Mouse (Mus musculus) hindbrain, embryonic 13.5 days (tissue): ENCODE results near the gene Zfp952. TPM values are rescaled to one million over a fixed set of nuclear protein-coding genes. Genes with fewer than 3 reads are reported as not detected.
A peak's percentile ranks its signal among the peaks of the same experiment; 100 is the strongest.

Source experiments
- ATAC-seq: fragments of 200-750 bp; cut with Nextera tagmentation; 2 replicates; pipeline ENCODE4 v1.8.0; 2017; ENCODE audit warnings: moderate TSS enrichment; ENCODE audit not compliant: low FRiP score
- H3K27ac ChIP-seq: fragments of 300-500 bp; sonication (generic); 2 replicates; pipeline ENCODE4 v1.5.1; 2015; ENCODE audit warnings: inconsistent platforms, mild to moderate bottlenecking, moderate library complexity
- H3K27me3 ChIP-seq: fragments of 300-500 bp; sonication (generic); 2 replicates; pipeline ENCODE4 v1.6.1; 2015; ENCODE audit warnings: mild to moderate bottlenecking, inconsistent platforms
- H3K36me3 ChIP-seq: fragments of 300-500 bp; sonication (generic); 2 replicates; pipeline ENCODE4 v1.6.1; 2015; ENCODE audit warnings: mild to moderate bottlenecking, inconsistent platforms
- H3K4me1 ChIP-seq: fragments of 300-500 bp; sonication (generic); replicated peaks from 2 replicates; pipeline ENCODE4 v1.6.1; 2015; ENCODE audit warnings: inconsistent platforms
- H3K4me2 ChIP-seq: fragments of 300-500 bp; sonication (generic); 2 replicates; pipeline ENCODE4 v1.6.1; 2015; ENCODE audit warnings: inconsistent platforms, mild to moderate bottlenecking, moderate library complexity
- H3K4me3 ChIP-seq: fragments of 300-500 bp; sonication (generic); 2 replicates; pipeline ENCODE4 v1.5.1; 2015; ENCODE audit warnings: mild to moderate bottlenecking, inconsistent platforms
- H3K9ac ChIP-seq: fragments of 300-500 bp; sonication (generic); 2 replicates; pipeline ENCODE4 v1.6.1; 2015; ENCODE audit warnings: mild to moderate bottlenecking, inconsistent platforms
- H3K9me3 ChIP-seq: fragments of 300-500 bp; sonication (generic); 2 replicates; pipeline ENCODE4 v1.6.1; 2016; ENCODE audit warnings: inconsistent platforms
- WGBS: fragments of 180-500 bp; shearing (Covaris S2); methylation state at CpG from one replicate; pipeline ENCODE4 v1.1.7; 2015; 5-methylcytosine and 5-hydroxymethylcytosine counted together
- polyA plus RNA-seq: library from polyadenylated mRNA; unstranded; fragments of >200 nt; fragmentation: Nextera tagmentation; extraction: Ambion mirVana; gene quantifications from 2 replicates; pipeline ENCODE4 v1.2.1, GENCODE M21; 2015

Zfp952 gene
- polyA plus RNA-seq, result 19.8 and 22.7 TPM in 2 replicates

- Histone ChIP-seq H3K4me3 (peak within 1 kb of the TSS; percentile 68), H3K9ac (peak within 1 kb of the TSS; percentile 85), H3K27ac (peak within 1 kb of the TSS; percentile 81), H3K27me3 (no peaks in the 10 kb centered on the region), H3K9me3 (no peaks in the 10 kb centered on the region), H3K4me1 (peaks cover 21% of the 10 kb centered on the region), H3K4me2 (peak within 1 kb of the TSS; percentile 86), H3K36me3 (peaks cover 25% of the 10 kb centered on the region)
- ATAC-seq, result peak; percentile 98
- under 1% methylated on average over 21 of the region's 21 CpGs for WGBS
Observed at GRCm38 (mm10) chr17:32992699-32993474, at the start of gene Zfp952. TSS of gene Zfp952 (plus strand) at chr17:32993129.

GRCm38 (mm10) chr17:32943661-32944060 lies 49.3 kb upstream of the Zfp952 start:
- H3K27me3 ChIP-seq, result no peaks in the 10 kb centered on the region

GRCm38 (mm10) chr17:32944402-32945035 lies 48.4 kb upstream of the Zfp952 start:
- Histone ChIP-seq H3K4me2 (no peak overlapping the region), H3K9me3 (no peaks in the 10 kb centered on the region), H3K36me3 (no peaks in the 10 kb centered on the region), H3K27me3 (no peaks in the 10 kb centered on the region), H3K4me1 (peaks cover 14% of the 10 kb centered on the region; the same call in 1 of the 2 replicates), H3K27ac (no peak overlapping the region), H3K9ac (no peak overlapping the region), H3K4me3 (no peak overlapping the region)
- no peak for ATAC-seq
- 70% methylated on average over 3 of the region's 3 CpGs for WGBS

More at GRCm38 (mm10) chr17:32943661-32944060, 49.3 kb upstream of the Zfp952 start:
- peaks cover 14% of the 10 kb centered on the region; the same call in 1 of the 2 replicates for H3K4me1 ChIP-seq
- 89% methylated on average over 3 of the region's 3 CpGs for WGBS
- no peak overlapping the region for H3K4me2 ChIP-seq
- H3K27ac ChIP-seq, result no peak overlapping the region
- no peak overlapping the region for H3K9ac ChIP-seq
- H3K9me3 ChIP-seq, result no peaks in the 10 kb centered on the region
- no peaks in the 10 kb centered on the region for H3K36me3 ChIP-seq
- no peak for ATAC-seq
- H3K4me3 ChIP-seq, result no peak overlapping the region

- H3K4me2 ChIP-seq, result peak overlapping the region; percentile 61
- peaks cover 14% of the 10 kb centered on the region; the same call in 1 of the 2 replicates for H3K4me1 ChIP-seq
- ATAC-seq, result no peak
- H3K9ac ChIP-seq, result peak overlapping the region; percentile 67
- 68% methylated on average over 9 of the region's 9 CpGs for WGBS
- no peak overlapping the region for H3K27ac ChIP-seq
- H3K4me3 ChIP-seq, result peak overlapping the region; percentile 43
- H3K36me3 ChIP-seq, result no peaks in the 10 kb centered on the region
- no peaks in the 10 kb centered on the region for H3K27me3 ChIP-seq
- no peaks in the 10 kb centered on the region for H3K9me3 ChIP-seq
Observed at GRCm38 (mm10) chr17:32946716-32947115, 46.2 kb upstream of the Zfp952 start.

GRCm38 (mm10) chr17:32947215-32947914 lies 45.6 kb upstream of the Zfp952 start, which contains the start of gene Cyp4f13:
TSS of gene Cyp4f13 (minus strand) at chr17:32947402.
- H3K9me3 ChIP-seq, result no peaks in the 10 kb centered on the region
- H3K27ac ChIP-seq, result peak within 1 kb of the TSS; percentile 53
- ATAC-seq, result peak; percentile 96
- no peaks in the 10 kb centered on the region for H3K27me3 ChIP-seq
- no peaks in the 10 kb centered on the region for H3K36me3 ChIP-seq
- H3K4me1 ChIP-seq, result peaks cover 14% of the 10 kb centered on the region; the same call in 1 of the 2 replicates
- WGBS, result 52% methylated on average over 12 of the region's 12 CpGs
- H3K4me2 ChIP-seq, result peak within 1 kb of the TSS; percentile 61
- H3K4me3 ChIP-seq, result peak within 1 kb of the TSS; percentile 43
- H3K9ac ChIP-seq, result peak within 1 kb of the TSS; percentile 67

- H3K9ac ChIP-seq, result no peak overlapping the region
- no peak overlapping the region for H3K27ac ChIP-seq
- no peaks in the 10 kb centered on the region for H3K27me3 ChIP-seq
- no peak overlapping the region for H3K4me2 ChIP-seq
- H3K36me3 ChIP-seq, result no peaks in the 10 kb centered on the region
- 93% methylated on average over 3 of the region's 3 CpGs for WGBS
- no peaks in the 10 kb centered on the region for H3K9me3 ChIP-seq
- ATAC-seq, result no peak
- peaks cover 14% of the 10 kb centered on the region; the same call in 1 of the 2 replicates for H3K4me1 ChIP-seq
- no peak overlapping the region for H3K4me3 ChIP-seq
Observed at GRCm38 (mm10) chr17:32950136-32950535, 42.8 kb upstream of the Zfp952 start.

GRCm38 (mm10) chr17:32951006-32951405 lies 41.9 kb upstream of the Zfp952 start:
- 84% methylated on average over 11 of the region's 11 CpGs for WGBS
- no peak overlapping the region for H3K9ac ChIP-seq
- no peak for ATAC-seq

GRCm38 (mm10) chr17:32951441-32951840 lies 41.5 kb upstream of the Zfp952 start:
- H3K27ac ChIP-seq, result no peak overlapping the region
- H3K4me1 ChIP-seq, result peaks cover 12% of the 10 kb centered on the region; the same call in 1 of the 2 replicates
- WGBS, result 42% methylated on average over 16 of the region's 16 CpGs
- no peaks in the 10 kb centered on the region for H3K9me3 ChIP-seq
- H3K36me3 ChIP-seq, result no peaks in the 10 kb centered on the region
- no peak overlapping the region for H3K9ac ChIP-seq
- no peak overlapping the region for H3K4me2 ChIP-seq
- no peak overlapping the region for H3K4me3 ChIP-seq
- no peaks in the 10 kb centered on the region for H3K27me3 ChIP-seq
- ATAC-seq, result no peak

More at GRCm38 (mm10) chr17:32951006-32951405, 41.9 kb upstream of the Zfp952 start:
- H3K4me3 ChIP-seq, result no peak overlapping the region
- peaks cover 14% of the 10 kb centered on the region; the same call in 1 of the 2 replicates for H3K4me1 ChIP-seq
- H3K36me3 ChIP-seq, result no peaks in the 10 kb centered on the region
- no peaks in the 10 kb centered on the region for H3K27me3 ChIP-seq
- no peak overlapping the region for H3K4me2 ChIP-seq
- H3K9me3 ChIP-seq, result no peaks in the 10 kb centered on the region
- no peak overlapping the region for H3K27ac ChIP-seq

GRCm38 (mm10) chr17:32965253-32965622 lies 27.7 kb upstream of the Zfp952 start:
- H3K4me3 ChIP-seq, result peak overlapping the region; percentile 84
- under 1% methylated on average over 14 of the region's 14 CpGs for WGBS
- H3K4me2 ChIP-seq, result peak overlapping the region; percentile 83
- H3K36me3 ChIP-seq, result no peaks in the 10 kb centered on the region
- ATAC-seq, result peak; percentile 78; the same call in 1 of the 2 replicates
- H3K9ac ChIP-seq, result peak overlapping the region; percentile 72
- no peaks in the 10 kb centered on the region for H3K9me3 ChIP-seq
- peaks cover 18% of the 10 kb centered on the region for H3K4me1 ChIP-seq
- no peaks in the 10 kb centered on the region for H3K27me3 ChIP-seq
- 0 out of 2 replicates have a peak overlapping the region, but pooled peaks have one; percentile 9 for H3K27ac ChIP-seq

- H3K36me3 ChIP-seq, result no peaks in the 10 kb centered on the region
- peaks cover 18% of the 10 kb centered on the region for H3K4me1 ChIP-seq
- WGBS, result 0% methylated on average over 33 of the region's 33 CpGs
- no peaks in the 10 kb centered on the region for H3K27me3 ChIP-seq
- peak within 1 kb of the TSS; percentile 83 for H3K4me2 ChIP-seq
- no peaks in the 10 kb centered on the region for H3K9me3 ChIP-seq
- H3K4me3 ChIP-seq, result peak within 1 kb of the TSS; percentile 84
- H3K9ac ChIP-seq, result peak within 1 kb of the TSS; percentile 80
- H3K27ac ChIP-seq, result peak within 1 kb of the TSS; percentile 80
- peak; percentile 100 for ATAC-seq
Observed at GRCm38 (mm10) chr17:32965623-32966290, 27.2 kb upstream of the Zfp952 start, which contains the start of gene Zfp472. TSS of gene Zfp472 (plus strand) at chr17:32965814.

- no peak for ATAC-seq
- Histone ChIP-seq H3K4me2 (no peak overlapping the region), H3K27ac (no peak overlapping the region), H3K4me3 (no peak overlapping the region), H3K4me1 (no peaks in the 10 kb centered on the region), H3K27me3 (no peaks in the 10 kb centered on the region), H3K9ac (no peak overlapping the region), H3K36me3 (peaks cover 43% of the 10 kb centered on the region), H3K9me3 (no peaks in the 10 kb centered on the region)
- 98% methylated on average over 4 of the region's 4 CpGs for WGBS
Observed at GRCm38 (mm10) chr17:32981361-32981760, 11.6 kb upstream of the Zfp952 start.
